Comparison of ENCODE assay signal across 24 mouse cellular contexts in genomic region chr3:94958295-94958694, GRCm38 (mm10). TPM values are rescaled to one million over a fixed set of nuclear protein-coding genes. Genes with fewer than 3 reads are reported as not detected.
DNase-seq lines count a peak whose midpoint lies in the region; ATAC-seq and TF ChIP-seq lines count a peak whose summit lies in the region.
"Had no signal": no experiment of that assay in that cellular context is flagged by ENCODE, and none has a peak within 500 bp of the region (broad histone marks: within the 10 kb centered on the region; RNA-seq: fewer than 3 reads in every experiment).

No protein-coding gene starts in this region.

- TF ChIP-seq CTCF in gastrocnemius, adult 2 months (IDR thresholded peaks at IDR 0.05): no peak

- H3K4me2 ChIP-seq in heart, embryonic 12.5 days: no peak overlapping the region
- H3K4me2 ChIP-seq in liver, embryonic 12.5 days: no peak overlapping the region
- no peak overlapping the region for H3K4me2 ChIP-seq in myocyte (ENCODE audit: low read depth)
- H3K4me2 ChIP-seq: embryonic facial prominence, embryonic 13.5 days; hindbrain, embryonic 13.5 days; intestine, embryonic 15.5 days had no signal

- no peak overlapping the region for H3K4me3 ChIP-seq in gastrocnemius, adult 2 months
- H3K4me3 ChIP-seq in heart, embryonic 12.5 days: no peak overlapping the region
- no peak overlapping the region for H3K4me3 ChIP-seq in liver, embryonic 12.5 days
- H3K4me3 ChIP-seq in myocyte: no peak overlapping the region
- H3K4me3 ChIP-seq: embryonic facial prominence, embryonic 13.5 days; hindbrain, embryonic 10.5 days; hindbrain, embryonic 13.5 days; intestine, embryonic 15.5 days had no signal

- no peak for TF ChIP-seq POLR2A in myocyte (IDR thresholded peaks at IDR 0.05; ENCODE audit: insufficient read length, low read depth)

- H3K79me2 ChIP-seq in myocyte (ENCODE audit: control insufficient read depth, insufficient read depth): no peaks in the 10 kb centered on the region

- peaks cover 36% of the 10 kb centered on the region for H3K36me3 ChIP-seq in heart, embryonic 12.5 days
- peaks cover 35% of the 10 kb centered on the region for H3K36me3 ChIP-seq in liver, embryonic 12.5 days
- no peaks in the 10 kb centered on the region for H3K36me3 ChIP-seq in myocyte (ENCODE audit: control insufficient read depth, insufficient read depth)

- 0 out of 2 replicates have a peak overlapping the region, but pooled peaks have one; percentile 28 for H3K27ac ChIP-seq in gastrocnemius, adult 2 months
- no peak overlapping the region for H3K27ac ChIP-seq in heart, embryonic 12.5 days (ENCODE audit: poor library complexity, severe bottlenecking)
- peak overlapping the region; percentile 23; the same call in 1 of the 2 replicates for H3K27ac ChIP-seq in liver, embryonic 12.5 days
- H3K27ac ChIP-seq: embryonic facial prominence, embryonic 13.5 days; hindbrain, embryonic 10.5 days; hindbrain, embryonic 13.5 days; intestine, embryonic 15.5 days had no signal

- ATAC-seq in heart, embryonic 12.5 days (ENCODE audit: insufficient number of reproducible peaks, low FRiP score): no peak
- no peak for ATAC-seq in liver, embryonic 12.5 days
- ATAC-seq: forebrain, embryonic 14.5 days; forebrain, postnatal 0 days; hindbrain, embryonic 16.5 days; intestine, embryonic 15.5 days; Patski had no signal

- DNase-seq in gastrocnemius, adult 2 months: no peak
- no peak for DNase-seq in gastrocnemius, adult 8-10 months (ENCODE audit: low spot score in 2 of 2)
- DNase-seq in heart, adult 11 months: no peak
- no peak for DNase-seq in liver
- DNase-seq: adrenal gland, postnatal 10 days; adrenal gland, postnatal 36 days; B cell, adult 2 months; cerebellum, adult 18-20 months; cerebellum, adult 9-10 months; forebrain, postnatal 0 days; gastrocnemius, postnatal 25 days; kidney, adult 11 months had no signal

- 85% methylated on average over 8 of the region's 8 CpGs for WGBS in heart, embryonic 12.5 days
- 53% methylated on average over 8 of the region's 8 CpGs for WGBS in liver, embryonic 12.5 days (ENCODE audit: insufficient replicate concordance)

- peaks cover 22% of the 10 kb centered on the region for H3K4me1 ChIP-seq in heart, embryonic 12.5 days (replicated peaks)
- H3K4me1 ChIP-seq in liver, embryonic 12.5 days: peaks cover 26% of the 10 kb centered on the region

- no peaks in the 10 kb centered on the region for H3K27me3 ChIP-seq in heart, embryonic 12.5 days (replicated peaks)
- H3K27me3 ChIP-seq in liver, embryonic 12.5 days (replicated peaks): no peaks in the 10 kb centered on the region
- H3K27me3 ChIP-seq in myocyte (ENCODE audit: control insufficient read depth, insufficient read depth, insufficient read length): no peaks in the 10 kb centered on the region
- H3K27me3 ChIP-seq: CH12.LX; embryonic facial prominence, embryonic 13.5 days; hindbrain, embryonic 13.5 days; intestine, embryonic 15.5 days; Patski had no signal

- no peaks in the 10 kb centered on the region for H3K9me3 ChIP-seq in heart, embryonic 12.5 days (replicated peaks)
- no peaks in the 10 kb centered on the region for H3K9me3 ChIP-seq in liver, embryonic 12.5 days (replicated peaks)
- H3K9me3 ChIP-seq: embryonic facial prominence, embryonic 13.5 days; G1E; hindbrain, embryonic 10.5 days; hindbrain, embryonic 13.5 days; intestine, embryonic 15.5 days had no signal

- peak overlapping the region; percentile 11; the same call in 1 of the 2 replicates for H3K9ac ChIP-seq in heart, embryonic 12.5 days
- no peak overlapping the region for H3K9ac ChIP-seq in liver, embryonic 12.5 days
- H3K9ac ChIP-seq: embryonic facial prominence, embryonic 13.5 days; forebrain, postnatal 0 days; hindbrain, embryonic 13.5 days; intestine, embryonic 15.5 days had no signal

- intact Hi-C loops in gastrocnemius, adult 2 months (cut with DNase I): no loop called here

- no peak overlapping the region for H3ac ChIP-seq in myocyte (ENCODE audit: control insufficient read depth, insufficient read length)

TF ChIP-seq in myocyte, 11 proteins besides CTCF, POLR2A, EP300 and RAD21:
- no peak for TF ChIP-seq POLR2AphosphoS2 (IDR thresholded peaks at IDR 0.05; ENCODE audit: insufficient read length, low read depth)
- no peak for TF ChIP-seq E2F4 (IDR thresholded peaks at IDR 0.05; ENCODE audit: insufficient read depth)
- TF ChIP-seq TCF12 (IDR thresholded peaks at IDR 0.05; ENCODE audit: insufficient read depth, poor library complexity, severe bottlenecking): peak; percentile 46
- peak; percentile 13 to 90 (median 89) for TF ChIP-seq MYOD1 (IDR thresholded peaks at IDR 0.05; ENCODE audit: control insufficient read depth in 1 of 3, insufficient read length in 2 of 3, low read depth in 2 of 3)
- no peak for TF ChIP-seq MAX (IDR thresholded peaks at IDR 0.05; ENCODE audit: low read depth)
- TF ChIP-seq CEBPB (IDR thresholded peaks at IDR 0.05; ENCODE audit: insufficient read depth, poor library complexity, severe bottlenecking): no peak
- TF ChIP-seq REST (IDR thresholded peaks at IDR 0.05; ENCODE audit: insufficient read depth, insufficient read length): no peak
- TF ChIP-seq MYOG (IDR thresholded peaks at IDR 0.05; ENCODE audit: control insufficient read depth in 1 of 3, insufficient read depth in 1 of 3, insufficient read length in 2 of 3, low read depth in 2 of 3): peak; percentile 3 to 80 (median 61)
- TF ChIP-seq SRF (IDR thresholded peaks at IDR 0.05; ENCODE audit: control insufficient read depth, insufficient read length, low read depth): no peak
- TF ChIP-seq TCF3 (IDR thresholded peaks at IDR 0.05; ENCODE audit: insufficient read length, low read depth): peak; percentile 10
- no peak for TF ChIP-seq USF1 (IDR thresholded peaks at IDR 0.05; ENCODE audit: low read depth)

RNA-seq across cellular contexts. Expression of gene Rfx5, which starts 4.4 kb away (rescaled TPM):
- 1 to 10 TPM; 4.7 to 5.2 TPM for total RNA-seq in gastrocnemius, adult 2 months (2021)
- 1 to 10 TPM; 4.5 to 8.4 (median 6.1) TPM for total RNA-seq in gastrocnemius, adult 8-10 months (2022)
- 8.7 and 9.5 TPM in 2 replicates for polyA plus RNA-seq in heart, embryonic 12.5 days (2016; fragmentation: Nextera tagmentation; extraction: Ambion mirVana)
- polyA plus RNA-seq in liver, embryonic 12.5 days (2016; fragmentation: Nextera tagmentation; extraction: Ambion mirVana): 2.6 and 3.6 TPM in 2 replicates
- 3.5 TPM for polyA plus RNA-seq in myocyte (2012; fragmentation: generic; extraction: Trizol)

RNA-seq across cellular contexts. Expression of gene Pi4kb, which starts 16.2 kb away (rescaled TPM):
- total RNA-seq in gastrocnemius, adult 2 months (2021): 10 to 100 TPM; 23.4 to 24.0 TPM
- 10 to 100 TPM; 16.7 to 22.2 (median 20.2) TPM for total RNA-seq in gastrocnemius, adult 8-10 months (2022)
- polyA plus RNA-seq in heart, embryonic 12.5 days (2016; fragmentation: Nextera tagmentation; extraction: Ambion mirVana): 18.0 and 20.3 TPM in 2 replicates
- 12.6 and 13.1 TPM in 2 replicates for polyA plus RNA-seq in liver, embryonic 12.5 days (2016; fragmentation: Nextera tagmentation; extraction: Ambion mirVana)
- 44.9 TPM for polyA plus RNA-seq in myocyte (2012; fragmentation: generic; extraction: Trizol)

RNA-seq across cellular contexts. Expression of gene Selenbp1, which starts 25.4 kb away (rescaled TPM):
- 10 to 100 TPM; 10.1 to 28.6 TPM for total RNA-seq in gastrocnemius, adult 2 months (2021)
- total RNA-seq in gastrocnemius, adult 8-10 months (2022): 10 to 100 TPM; 10.2 to 21.5 (median 17.0) TPM
- 42.3 and 43.9 TPM in 2 replicates for polyA plus RNA-seq in heart, embryonic 12.5 days (2016; fragmentation: Nextera tagmentation; extraction: Ambion mirVana)
- 53.9 and 54.0 TPM in 2 replicates for polyA plus RNA-seq in liver, embryonic 12.5 days (2016; fragmentation: Nextera tagmentation; extraction: Ambion mirVana)
- polyA plus RNA-seq in myocyte (2012; fragmentation: generic; extraction: Trizol): 0.44 TPM

RNA-seq across cellular contexts. Expression of gene Zfp687, which starts 57.0 kb away (rescaled TPM):
- total RNA-seq in gastrocnemius, adult 2 months (2021): 10 to 100 TPM; 10.9 to 11.5 TPM
- total RNA-seq in gastrocnemius, adult 8-10 months (2022): 10 to 100 TPM; 14.2 to 18.8 (median 16.3) TPM
- polyA plus RNA-seq in heart, embryonic 12.5 days (2016; fragmentation: Nextera tagmentation; extraction: Ambion mirVana): 23.2 and 25.6 TPM in 2 replicates
- polyA plus RNA-seq in liver, embryonic 12.5 days (2016; fragmentation: Nextera tagmentation; extraction: Ambion mirVana): 12.6 and 14.4 TPM in 2 replicates
- 11.5 TPM for polyA plus RNA-seq in myocyte (2012; fragmentation: generic; extraction: Trizol)

Comparison
In these comparisons a context has a peak if more than half of its experiments do, and no peak if none do; other contexts are left out.
1. RNA of gene Selenbp1, which starts 25.4 kb away (polyA plus RNA-seq): 53.9 to 54.0 TPM in liver, embryonic 12.5 days and 42.3 to 43.9 TPM in heart, embryonic 12.5 days; 0.44 TPM in myocyte (single experiment); every median in the first group is over 10 times any median in the second.